Mouse (Mus musculus) erythroid progenitor cell, adult 5-6 weeks (primary cell): ENCODE data around the gene Hnrnpa1. TPM values are rescaled to one million over a fixed set of nuclear protein-coding genes. Genes with fewer than 3 reads are reported as not detected.

Experiments used
- total RNA-seq, 2 experiments: library from RNA; stranded (forward) in 1 of 2; stranded (reverse) in 1 of 2; fragments of 150-400 nt in 1 of 2; fragments of 186-747, 209-891 nt in 1 of 2; gene quantifications; 2 replicates each; pipeline versions ENCODE4 v1.2.3 to v1.2.4; 2015 to 2017; ENCODE audit warnings: low replicate concordance in 2 of 2

The Hnrnpa1 gene
- total RNA-seq, 2 experiments from 2014 or later, result 198 to 338 TPM

Other genes starting within 250 kb of the Hnrnpa1 start
- gene Hoxc8, start 249.8 kb upstream of the Hnrnpa1 start, total RNA-seq (2015; ENCODE audit: low replicate concordance), result not detected in 2 replicates
- not detected in 2 replicates for gene Hoxc8, start 249.8 kb upstream of the Hnrnpa1 start, total RNA-seq (2017; ENCODE audit: low replicate concordance)
- gene Hoxc6, start 242.2 kb upstream of the Hnrnpa1 start, total RNA-seq (2015; ENCODE audit: low replicate concordance), result 1.1 TPM in 1 of 2 replicates, not detected in the other
- not detected in 2 replicates for gene Hoxc6, start 242.2 kb upstream of the Hnrnpa1 start, total RNA-seq (2017; ENCODE audit: low replicate concordance)
- gene Hoxc4, start 221.5 kb upstream of the Hnrnpa1 start, total RNA-seq (2015; ENCODE audit: low replicate concordance), result not detected in 2 replicates
- not detected in 2 replicates for gene Hoxc4, start 221.5 kb upstream of the Hnrnpa1 start, total RNA-seq (2017; ENCODE audit: low replicate concordance)
- 3.6 TPM in 1 of 2 replicates, not detected in the other for gene Smug1, start 73.3 kb upstream of the Hnrnpa1 start, total RNA-seq (2015; ENCODE audit: low replicate concordance)
- 0.26 and 0.91 TPM in 2 replicates for gene Smug1, start 73.3 kb upstream of the Hnrnpa1 start, total RNA-seq (2017; ENCODE audit: low replicate concordance)
- gene Cbx5, start 616 bp upstream of the Hnrnpa1 start, total RNA-seq (2015; ENCODE audit: low replicate concordance), result 181 and 243 TPM in 2 replicates
- gene Cbx5, start 616 bp upstream of the Hnrnpa1 start, total RNA-seq (2017; ENCODE audit: low replicate concordance), result 214 and 236 TPM in 2 replicates
- 368 and 436 TPM in 2 replicates for gene Nfe2, start 18.0 kb downstream of the Hnrnpa1 start, total RNA-seq (2015; ENCODE audit: low replicate concordance)
- gene Nfe2, start 18.0 kb downstream of the Hnrnpa1 start, total RNA-seq (2017; ENCODE audit: low replicate concordance), result 353 and 370 TPM in 2 replicates
- 158 and 167 TPM in 2 replicates for gene Copz1, start 32.3 kb downstream of the Hnrnpa1 start, total RNA-seq (2015; ENCODE audit: low replicate concordance)
- gene Copz1, start 32.3 kb downstream of the Hnrnpa1 start, total RNA-seq (2017; ENCODE audit: low replicate concordance), result 37.6 and 42.4 TPM in 2 replicates
- gene Gpr84, start 70.2 kb downstream of the Hnrnpa1 start, total RNA-seq (2015; ENCODE audit: low replicate concordance), result 0.72 TPM in 1 of 2 replicates, not detected in the other
- 3.9 TPM in 1 of 2 replicates, not detected in the other for gene Gpr84, start 70.2 kb downstream of the Hnrnpa1 start, total RNA-seq (2017; ENCODE audit: low replicate concordance)
- gene Zfp385a, start 99.7 kb downstream of the Hnrnpa1 start, total RNA-seq (2015; ENCODE audit: low replicate concordance), result 4.2 and 6.5 TPM in 2 replicates
- 0.30 and 0.77 TPM in 2 replicates for gene Zfp385a, start 99.7 kb downstream of the Hnrnpa1 start, total RNA-seq (2017; ENCODE audit: low replicate concordance)
- gene Itga5, start 126.3 kb downstream of the Hnrnpa1 start, total RNA-seq (2015; ENCODE audit: low replicate concordance), result 2.2 and 5.0 TPM in 2 replicates
- gene Itga5, start 126.3 kb downstream of the Hnrnpa1 start, total RNA-seq (2017; ENCODE audit: low replicate concordance), result 0.15 and 0.39 TPM in 2 replicates
- not detected in 2 replicates for gene Gtsf1, start 190.0 kb downstream of the Hnrnpa1 start, total RNA-seq (2015; ENCODE audit: low replicate concordance)
- not detected in 2 replicates for gene Gtsf1, start 190.0 kb downstream of the Hnrnpa1 start, total RNA-seq (2017; ENCODE audit: low replicate concordance)
- gene Gtsf2, start 208.0 kb downstream of the Hnrnpa1 start, total RNA-seq (2015; ENCODE audit: low replicate concordance), result not detected in 2 replicates
- not detected in 2 replicates for gene Gtsf2, start 208.0 kb downstream of the Hnrnpa1 start, total RNA-seq (2017; ENCODE audit: low replicate concordance)
- gene Nckap1l, start 213.4 kb downstream of the Hnrnpa1 start, total RNA-seq (2015; ENCODE audit: low replicate concordance), result 22.2 and 30.6 TPM in 2 replicates
- gene Nckap1l, start 213.4 kb downstream of the Hnrnpa1 start, total RNA-seq (2017; ENCODE audit: low replicate concordance), result 12.6 and 13.2 TPM in 2 replicates